Mouse (Mus musculus): ENCODE measurements at regions not wholly inside any gene's neighbourhood (a gene's known extent, or its start where the extent isn't known, plus 50 kb on each side); places are given as distances from the start of the nearest gene placed in this dataset.

- no peak for TF ChIP-seq POLR2A (IDR thresholded peaks at IDR 0.05; ENCODE audit: low read depth, low read length)
- no peak for TF ChIP-seq CTCF (conservative IDR thresholded peaks at IDR 0.05; ENCODE audit: insufficient read depth, insufficient read length, low read depth, low read length)
These were observed 695.4 kb upstream of the Slc10a2 start for GRCm38 (mm10) chr8:5800594-5800993.
